12 mouse cellular contexts compared by ENCODE assay signal in genomic region chr17:12846474-12846873, GRCm38 (mm10). TPM values are rescaled to one million over a fixed set of nuclear protein-coding genes. Genes with fewer than 3 reads are reported as not detected.
DNase-seq lines count a peak whose midpoint lies in the region; ATAC-seq and TF ChIP-seq lines count a peak whose summit lies in the region.
"Had no signal": no experiment of that assay in that cellular context is flagged by ENCODE, and none has a peak within 500 bp of the region (broad histone marks: within the 10 kb centered on the region; RNA-seq: fewer than 3 reads in every experiment).

No protein-coding gene starts in this region.

- H3K36me3 ChIP-seq in intestine, embryonic 15.5 days = no peaks in the 10 kb centered on the region
- H3K36me3 ChIP-seq in intestine, embryonic 16.5 days (ENCODE audit: control insufficient read depth, insufficient read depth, low read length) = no peaks in the 10 kb centered on the region
- no peaks in the 10 kb centered on the region for H3K36me3 ChIP-seq in embryonic facial prominence, embryonic 13.5 days

- 0 out of 2 replicates have a peak, but pooled peaks have one; percentile 4 for ATAC-seq in intestine, embryonic 15.5 days
- ATAC-seq in intestine, embryonic 16.5 days = no peak
- no peak for ATAC-seq in embryonic facial prominence, embryonic 13.5 days (ENCODE audit: insufficient number of reproducible peaks, insufficient read depth, low FRiP score, low TSS enrichment, low read depth)

- no peak for TF ChIP-seq POLR2A in lung, adult 2 months (IDR thresholded peaks at IDR 0.05; ENCODE audit: borderline replicate concordance, extremely low read depth, low read depth, low read length)

- H3K9me3 ChIP-seq in intestine, embryonic 15.5 days = no peaks in the 10 kb centered on the region
- H3K9me3 ChIP-seq in intestine, embryonic 16.5 days (ENCODE audit: control insufficient read depth, low read length) = no peaks in the 10 kb centered on the region
- no peaks in the 10 kb centered on the region for H3K9me3 ChIP-seq in embryonic facial prominence, embryonic 13.5 days

- no peak overlapping the region for H3K9ac ChIP-seq in intestine, embryonic 15.5 days
- H3K9ac ChIP-seq in intestine, embryonic 16.5 days (ENCODE audit: low read depth, low read length) = no peak overlapping the region
- H3K9ac ChIP-seq in embryonic facial prominence, embryonic 13.5 days = no peak overlapping the region

- no peak for TF ChIP-seq CTCF in lung, adult 2 months (IDR thresholded peaks at IDR 0.05; ENCODE audit: insufficient read depth, low read length)

- H3K4me3 ChIP-seq in intestine, embryonic 15.5 days (replicated peaks) = no peak overlapping the region
- no peak overlapping the region for H3K4me3 ChIP-seq in intestine, embryonic 16.5 days (ENCODE audit: low read length)
- H3K4me3 ChIP-seq in embryonic facial prominence, embryonic 13.5 days = no peak overlapping the region
- no peak overlapping the region for H3K4me3 ChIP-seq in lung, adult 2 months (replicated peaks; ENCODE audit: extremely low read depth, low read depth, low read length)
- H3K4me3 ChIP-seq: megakaryocyte, embryonic 14.5 days had no signal

- H3K4me1 ChIP-seq in intestine, embryonic 15.5 days (replicated peaks) = peaks cover 7% of the 10 kb centered on the region; the same call in 1 of the 2 replicates
- peaks cover 2% of the 10 kb centered on the region; the same call in 1 of the 2 replicates for H3K4me1 ChIP-seq in intestine, embryonic 16.5 days (ENCODE audit: control insufficient read depth, insufficient read depth, low read length)
- H3K4me1 ChIP-seq in embryonic facial prominence, embryonic 13.5 days = peaks cover 26% of the 10 kb centered on the region
- H3K4me1 ChIP-seq in lung, adult 2 months (ENCODE audit: control insufficient read depth, insufficient read depth, low read length) = no peaks in the 10 kb centered on the region

- no peaks in the 10 kb centered on the region for H3K27me3 ChIP-seq in intestine, embryonic 15.5 days (replicated peaks)
- H3K27me3 ChIP-seq in intestine, embryonic 16.5 days (replicated peaks; ENCODE audit: control insufficient read depth, insufficient read depth, low read length) = no peaks in the 10 kb centered on the region
- no peaks in the 10 kb centered on the region for H3K27me3 ChIP-seq in embryonic facial prominence, embryonic 13.5 days

- no peak overlapping the region for H3K27ac ChIP-seq in intestine, embryonic 15.5 days
- H3K27ac ChIP-seq in intestine, embryonic 16.5 days (ENCODE audit: low read length) = no peak overlapping the region
- peak overlapping the region; percentile 77 for H3K27ac ChIP-seq in embryonic facial prominence, embryonic 13.5 days

- H3K4me2 ChIP-seq in intestine, embryonic 15.5 days (replicated peaks) = no peak overlapping the region
- no peak overlapping the region for H3K4me2 ChIP-seq in intestine, embryonic 16.5 days (ENCODE audit: low read depth, low read length)
- no peak overlapping the region for H3K4me2 ChIP-seq in embryonic facial prominence, embryonic 13.5 days

- DNase-seq in kidney, postnatal 14 days = peak; percentile 44
- DNase-seq in right cerebral cortex, adult 18-20 months = peak; percentile 52
- no peak for DNase-seq in adrenal gland, adult 8-10 months
- DNase-seq in lung, adult 2 months = no peak
- DNase-seq: adrenal gland, adult 2 months; cerebellum, postnatal 25 days; heart, postnatal 14 days; thymus, adult 2 months had no signal

- WGBS in intestine, embryonic 15.5 days = 72% methylated on average over 5 of the region's 5 CpGs
- 84% methylated on average over 5 of the region's 5 CpGs for WGBS in intestine, embryonic 16.5 days
- 61% methylated on average over 5 of the region's 5 CpGs for WGBS in embryonic facial prominence, embryonic 13.5 days
- 65% methylated on average over 5 of the region's 5 CpGs for WGBS in lung, adult 2 months

RNA-seq across cellular contexts. Expression of gene Mas1, which starts 21.5 kb away (rescaled TPM):
- 0.38 and 0.40 TPM in 2 replicates for polyA plus RNA-seq in intestine, embryonic 15.5 days (2015; fragmentation: Nextera tagmentation; extraction: Ambion mirVana)
- 0.28 and 0.78 TPM in 2 replicates for polyA plus RNA-seq in intestine, embryonic 16.5 days (2015; fragmentation: Nextera tagmentation; extraction: Ambion mirVana)
- 1.2 and 2.1 TPM in 2 replicates for polyA plus RNA-seq in embryonic facial prominence, embryonic 13.5 days (2015; fragmentation: Nextera tagmentation; extraction: Ambion mirVana)
- total RNA-seq in adrenal gland, adult 8-10 months (2022) = under 1 TPM in 1 of 4 experiments, not detected in 3; 0.24 TPM
- 0.12 TPM in 1 of 2 replicates, not detected in the other for polyA plus RNA-seq in lung, adult 2 months (2012; rRNA removed)
- total RNA-seq: adrenal gland, adult 2 months had no signal
- polyA plus RNA-seq: adrenal gland, adult 2 months had no signal

RNA-seq across cellular contexts. Expression of gene Mrgprh, which starts 29.4 kb away (rescaled TPM):
- polyA plus RNA-seq in intestine, embryonic 15.5 days (2015; fragmentation: Nextera tagmentation; extraction: Ambion mirVana) = not detected in 2 replicates
- not detected in 2 replicates for polyA plus RNA-seq in intestine, embryonic 16.5 days (2015; fragmentation: Nextera tagmentation; extraction: Ambion mirVana)
- polyA plus RNA-seq in embryonic facial prominence, embryonic 13.5 days (2015; fragmentation: Nextera tagmentation; extraction: Ambion mirVana) = not detected in 2 replicates
- under 1 TPM in 1 of 4 experiments, not detected in 3; 0.13 TPM for total RNA-seq in adrenal gland, adult 8-10 months (2022)
- polyA plus RNA-seq in lung, adult 2 months (2012; rRNA removed) = 0.09 and 0.31 TPM in 2 replicates
- polyA plus RNA-seq: adrenal gland, adult 2 months had no signal

Comparison
In these comparisons a context has a peak if more than half of its experiments do, and no peak if none do; other contexts are left out.
1. DNase-seq: peak in kidney, postnatal 14 days (single experiment) and right cerebral cortex, adult 18-20 months (single experiment); none in adrenal gland, adult 8-10 months (single experiment) and lung, adult 2 months (single experiment).